In the genomic region with DNA sequence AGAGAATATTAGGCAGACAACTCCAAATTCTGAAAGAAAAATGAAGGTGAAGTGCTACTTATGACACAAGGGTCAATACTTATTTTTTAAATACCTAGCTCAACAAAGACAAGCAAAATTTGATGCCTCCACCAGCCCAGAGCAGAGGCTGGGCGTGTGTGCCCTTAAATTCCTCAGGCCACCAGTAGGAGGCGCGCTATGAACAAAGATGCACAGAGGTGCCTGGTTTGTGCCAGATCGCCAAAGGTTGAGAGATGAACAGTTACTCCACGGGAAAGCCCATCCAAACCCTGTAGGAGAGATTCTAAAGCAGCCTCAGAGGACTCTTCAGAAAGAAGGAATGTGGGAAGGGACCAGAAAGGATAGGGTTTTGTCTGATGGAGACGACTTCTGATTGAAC, we compare ENCODE assay signal across 9 mouse cellular contexts. TPM values are rescaled to one million over a fixed set of nuclear protein-coding genes. Genes with fewer than 3 reads are reported as not detected.
DNase-seq lines count a peak whose midpoint lies in the region; ATAC-seq lines count a peak whose summit lies in the region.
"Had no signal": no experiment of that assay in that cellular context is flagged by ENCODE, and none has a peak within 500 bp of the region (broad histone marks: within the 10 kb centered on the region; RNA-seq: fewer than 3 reads in every experiment).

No protein-coding gene starts in this region.

- H3K9ac ChIP-seq in hindbrain, embryonic 12.5 days = no peak overlapping the region
- no peak overlapping the region for H3K9ac ChIP-seq in hindbrain, embryonic 14.5 days
- no peak overlapping the region for H3K9ac ChIP-seq in heart, embryonic 11.5 days (ENCODE audit: low read depth, low read length)

- H3K27me3 ChIP-seq in hindbrain, embryonic 12.5 days = no peaks in the 10 kb centered on the region
- H3K27me3 ChIP-seq in hindbrain, embryonic 14.5 days (ENCODE audit: control insufficient read depth, insufficient read depth, low read length) = no peaks in the 10 kb centered on the region
- no peaks in the 10 kb centered on the region for H3K27me3 ChIP-seq in heart, embryonic 11.5 days (ENCODE audit: control insufficient read depth, insufficient read depth, low read length)

- H3K4me2 ChIP-seq in hindbrain, embryonic 12.5 days (replicated peaks) = no peak overlapping the region
- H3K4me2 ChIP-seq in hindbrain, embryonic 14.5 days (replicated peaks) = no peak overlapping the region
- H3K4me2 ChIP-seq in heart, embryonic 11.5 days = no peak overlapping the region

- H3K4me1 ChIP-seq in hindbrain, embryonic 12.5 days = peaks cover 16% of the 10 kb centered on the region
- H3K4me1 ChIP-seq in hindbrain, embryonic 14.5 days (replicated peaks; ENCODE audit: control insufficient read depth, insufficient read depth, low read length) = peaks cover 5% of the 10 kb centered on the region; the same call in 1 of the 2 replicates
- peaks cover 5% of the 10 kb centered on the region for H3K4me1 ChIP-seq in heart, embryonic 11.5 days (ENCODE audit: control insufficient read depth, insufficient read depth, low read length)

- 0 out of 2 replicates have a peak, but pooled peaks cover 4% of the 10 kb centered on the region for H3K36me3 ChIP-seq in hindbrain, embryonic 12.5 days
- H3K36me3 ChIP-seq in hindbrain, embryonic 14.5 days (replicated peaks; ENCODE audit: control insufficient read depth, insufficient read depth) = peaks cover 34% of the 10 kb centered on the region; the same call in 1 of the 2 replicates
- no peaks in the 10 kb centered on the region for H3K36me3 ChIP-seq in heart, embryonic 11.5 days (ENCODE audit: control insufficient read depth, insufficient read depth, low read length)

- no peak overlapping the region for H3K4me3 ChIP-seq in hindbrain, embryonic 12.5 days
- H3K4me3 ChIP-seq in hindbrain, embryonic 14.5 days (replicated peaks; ENCODE audit: low read length) = no peak overlapping the region
- H3K4me3 ChIP-seq in heart, embryonic 11.5 days (ENCODE audit: low read depth, low read length) = no peak overlapping the region

- H3K27ac ChIP-seq in hindbrain, embryonic 12.5 days = no peak overlapping the region
- H3K27ac ChIP-seq in hindbrain, embryonic 14.5 days = no peak overlapping the region
- H3K27ac ChIP-seq in heart, embryonic 11.5 days (ENCODE audit: low read depth, low read length) = no peak overlapping the region
- H3K27ac ChIP-seq: macrophage had no signal

- 0 out of 2 replicates have a peak, but pooled peaks have one; percentile 53 for ATAC-seq in hindbrain, embryonic 12.5 days (ENCODE audit: low FRiP score)
- no peak for ATAC-seq in hindbrain, embryonic 14.5 days (ENCODE audit: low FRiP score)
- ATAC-seq in common myeloid progenitor, adult 5-6 weeks (replicated peaks; ENCODE audit: low read depth, poor library complexity, severe bottlenecking) = peak; percentile 96
- ATAC-seq in heart, embryonic 11.5 days (replicated peaks; ENCODE audit: insufficient number of reproducible peaks, low FRiP score, low TSS enrichment) = 0 out of 2 replicates have a peak, but pooled peaks have one; percentile 39
- peak; percentile 81 for ATAC-seq in megakaryocyte-erythroid progenitor cell, adult 5-6 weeks (replicated peaks; ENCODE audit: low FRiP score, low TSS enrichment, poor library complexity, severe bottlenecking)

- H3K9me3 ChIP-seq in hindbrain, embryonic 12.5 days (replicated peaks) = no peaks in the 10 kb centered on the region
- no peaks in the 10 kb centered on the region for H3K9me3 ChIP-seq in hindbrain, embryonic 14.5 days (ENCODE audit: control insufficient read depth, low read length)
- H3K9me3 ChIP-seq in heart, embryonic 11.5 days (replicated peaks; ENCODE audit: control insufficient read depth, low read length) = no peaks in the 10 kb centered on the region

- no peak for DNase-seq in hindbrain, embryonic 14.5 days (ENCODE audit: low spot score)
- DNase-seq in adrenal gland, adult (ENCODE audit: inconsistent age in 2 of 2, low spot score in 1 of 2) = peak; percentile 59 to 82
- peak; percentile 60 to 67 for DNase-seq in layer of hippocampus, postnatal 10 days (ENCODE audit: low spot score in 2 of 2)
- DNase-seq in spleen, postnatal 4 days (ENCODE audit: low spot score in 2 of 2) = peak; percentile 78 to 92

- 18% methylated on average over 6 of the region's 6 CpGs for WGBS in hindbrain, embryonic 12.5 days
- 18% methylated on average over 6 of the region's 6 CpGs for WGBS in hindbrain, embryonic 14.5 days
- WGBS in heart, embryonic 11.5 days (ENCODE audit: insufficient replicate concordance) = 13% methylated on average over 6 of the region's 6 CpGs

RNA-seq across cellular contexts. Expression of a gene that starts 35.1 kb away (rescaled TPM):
- 32.4 and 32.9 TPM in 2 replicates for polyA plus RNA-seq in hindbrain, embryonic 12.5 days (2016; fragmentation: Nextera tagmentation; extraction: Ambion mirVana)
- 44.9 and 56.2 TPM in 2 replicates for polyA plus RNA-seq in hindbrain, embryonic 14.5 days (2014; fragmentation: Nextera tagmentation; extraction: Ambion mirVana)
- total RNA-seq in common myeloid progenitor, adult 5-6 weeks (2017) = 5.5 and 7.9 TPM in 2 replicates
- 11.3 and 12.0 TPM in 2 replicates for polyA plus RNA-seq in heart, embryonic 11.5 days (2014; fragmentation: Nextera tagmentation; extraction: Ambion mirVana)
- total RNA-seq in layer of hippocampus, postnatal 10 days (2021) = 10 to 100 TPM; 89.2 to 93.1 TPM
- 2.1 and 5.3 TPM in 2 replicates for total RNA-seq in megakaryocyte-erythroid progenitor cell, adult 5-6 weeks (2014; fragmentation: Nextera tagmentation)
- 1.2 and 5.1 TPM in 2 replicates for total RNA-seq in megakaryocyte-erythroid progenitor cell, adult 5-6 weeks (2017)

RNA-seq across cellular contexts. Expression of a gene that starts 36.1 kb away (rescaled TPM):
- 21.4 and 21.5 TPM in 2 replicates for polyA plus RNA-seq in hindbrain, embryonic 12.5 days (2016; fragmentation: Nextera tagmentation; extraction: Ambion mirVana)
- 15.1 and 17.3 TPM in 2 replicates for polyA plus RNA-seq in hindbrain, embryonic 14.5 days (2014; fragmentation: Nextera tagmentation; extraction: Ambion mirVana)
- total RNA-seq in common myeloid progenitor, adult 5-6 weeks (2017) = 2.5 and 4.5 TPM in 2 replicates
- polyA plus RNA-seq in heart, embryonic 11.5 days (2014; fragmentation: Nextera tagmentation; extraction: Ambion mirVana) = 12.7 and 13.3 TPM in 2 replicates
- total RNA-seq in layer of hippocampus, postnatal 10 days (2021) = 1 to 10 TPM; 6.8 TPM
- total RNA-seq in megakaryocyte-erythroid progenitor cell, adult 5-6 weeks (2014; fragmentation: Nextera tagmentation) = 7.2 and 8.0 TPM in 2 replicates
- 5.9 and 6.1 TPM in 2 replicates for total RNA-seq in megakaryocyte-erythroid progenitor cell, adult 5-6 weeks (2017)

Comparison
In these comparisons a context has a peak if more than half of its experiments do, and no peak if none do; other contexts are left out.
1. RNA of a gene that starts 35.1 kb away (total RNA-seq): 89.2 to 93.1 TPM in layer of hippocampus, postnatal 10 days; 5.5 to 7.9 TPM in common myeloid progenitor, adult 5-6 weeks and 1.2 to 5.3 TPM in megakaryocyte-erythroid progenitor cell, adult 5-6 weeks; every median in the first group is over 10 times any median in the second.